Mouse (Mus musculus) stomach, postnatal 0 days (tissue): ENCODE results near the gene Hsd3b7. TPM values are rescaled to one million over a fixed set of nuclear protein-coding genes. Genes with fewer than 3 reads are reported as not detected.
A peak's percentile ranks its signal among the peaks of the same experiment; 100 is the strongest.
"Not testable (repeated sequence)": the region's sequence is repeated elsewhere in the genome, so short reads cannot be mapped to it uniquely, and the experiment has no call there.

ENCODE experiments used
- ATAC-seq: fragments of 200-750 bp; cut with Nextera tagmentation; 2 replicates; pipeline ENCODE4 v1.8.0; 2017; ENCODE audit not compliant: low FRiP score, low TSS enrichment
- DNase-seq: peaks from one replicate; pipeline ENCODE4 v3.0.0-alpha.2; 2016; ENCODE audit warnings: low spot score
- H3K27ac ChIP-seq: fragments of 300-500 bp; sonication (generic); replicated peaks from 2 replicates; pipeline ENCODE4 v1.5.1; 2014; ENCODE audit warnings: mild to moderate bottlenecking, control low read depth
- H3K27me3 ChIP-seq: fragments of 300-500 bp; sonication (generic); 2 replicates; pipeline ENCODE4 v1.6.1; 2014; ENCODE audit warnings: low read length; ENCODE audit not compliant: control insufficient read depth, insufficient read depth
- H3K36me3 ChIP-seq: fragments of 300-500 bp; sonication (generic); 2 replicates; pipeline ENCODE4 v1.6.1; 2014; ENCODE audit warnings: low read length, mixed read lengths; ENCODE audit not compliant: control insufficient read depth, insufficient read depth
- H3K4me1 ChIP-seq: fragments of 300-500 bp; sonication (generic); replicated peaks from 2 replicates; pipeline ENCODE4 v1.6.1; 2014; ENCODE audit warnings: antibody characterized with exemption; ENCODE audit not compliant: control insufficient read depth, insufficient read depth
- H3K4me2 ChIP-seq: fragments of 300-500 bp; sonication (generic); replicated peaks from 2 replicates; pipeline ENCODE4 v1.6.1; 2014; ENCODE audit warnings: low read depth, mild to moderate bottlenecking, control low read depth, moderate library complexity
- H3K4me3 ChIP-seq: fragments of 300-500 bp; sonication (generic); 2 replicates; pipeline ENCODE4 v1.5.1; 2014; ENCODE audit warnings: low read depth, low read length, control low read depth
- H3K9ac ChIP-seq: fragments of 300-500 bp; sonication (generic); 2 replicates; pipeline ENCODE4 v1.6.1; 2014; ENCODE audit warnings: mild to moderate bottlenecking, low read length, control low read depth, mixed read lengths
- H3K9me3 ChIP-seq: fragments of 300-500 bp; sonication (generic); 2 replicates; pipeline ENCODE4 v1.6.1; 2016; ENCODE audit warnings: low read length; ENCODE audit not compliant: control insufficient read depth
- CTCF ChIP-seq: IDR thresholded peaks from 2 replicates; pipeline ENCODE4 v1.5.1; 2016; ENCODE audit warnings: antibody characterized with exemption, low read depth, mild to moderate bottlenecking, moderate library complexity
- EP300 ChIP-seq: optimal IDR thresholded peaks from 2 replicates; pipeline ENCODE3; 2016; ENCODE audit warnings: antibody characterized with exemption
- WGBS: fragments of 180-500 bp; shearing (Covaris S2); extraction: QIAGEN DNeasy Blood & Tissue Kit; methylation state at CpG from one replicate; pipeline ENCODE4 v1.1.7; 2014; 5-methylcytosine and 5-hydroxymethylcytosine counted together
- polyA plus RNA-seq: library from polyadenylated mRNA; unstranded; fragments of >200 nt; fragmentation: Nextera tagmentation; extraction: Ambion mirVana; gene quantifications from 2 replicates; pipeline ENCODE4 v1.2.1, GENCODE M21; 2015

Gene Hsd3b7
- polyA plus RNA-seq, 1 experiment from 2014 or later, result 31.7 TPM

GRCm38 (mm10) chr7:127823236-127824171, 23.1 kb downstream of the Hsd3b7 start:
- ATAC-seq (no peak), DNase-seq (no peak)
- H3K36me3 ChIP-seq, result no peaks in the 10 kb centered on the region
- H3K4me3 ChIP-seq, result peak overlapping the region; percentile 52
- no peaks in the 10 kb centered on the region for H3K9me3 ChIP-seq
- 72% methylated on average over 11 of the region's 11 CpGs for WGBS
- H3K4me2 ChIP-seq, result peak overlapping the region; percentile 63
- no peaks in the 10 kb centered on the region; the same call in 1 of the 2 replicates for H3K4me1 ChIP-seq
- no peak overlapping the region for H3K27ac ChIP-seq
- TF ChIP-seq EP300, result no peak
- peak; percentile 37; the same call in 1 of the 2 replicates for TF ChIP-seq CTCF
- H3K27me3 ChIP-seq, result no peaks in the 10 kb centered on the region
- peak overlapping the region; percentile 70 for H3K9ac ChIP-seq

- H3K36me3 ChIP-seq, result no peaks in the 10 kb centered on the region
- peak; percentile 60; the same call in 1 of the 2 replicates for ATAC-seq
- peak within 1 kb of the TSS; percentile 52 for H3K4me3 ChIP-seq
- DNase-seq, result peak; percentile 58
- WGBS, result 7% methylated on average over 30 of the region's 38 CpGs
- no peaks in the 10 kb centered on the region for H3K27me3 ChIP-seq
- peak within 1 kb of the TSS; percentile 63 for H3K4me2 ChIP-seq
- H3K9me3 ChIP-seq, result no peaks in the 10 kb centered on the region
- H3K9ac ChIP-seq, result peak within 1 kb of the TSS; percentile 70
- no peak for TF ChIP-seq EP300
- no peak for TF ChIP-seq CTCF
- H3K27ac ChIP-seq, result 0 out of 2 replicates have a peak within 1 kb of the TSS, but pooled peaks have one; percentile 24
- H3K4me1 ChIP-seq, result no peaks in the 10 kb centered on the region; the same call in 1 of the 2 replicates
Observed at GRCm38 (mm10) chr7:127824176-127824871, 23.9 kb downstream of the Hsd3b7 start, which contains the start of the genes Stx4a and Stx1b. Gene Stx4a (plus strand): TSS chr7:127824294. Gene Stx1b (minus strand): TSS chr7:127824549.

GRCm38 (mm10) chr7:127835550-127835949, 35.1 kb downstream of the Hsd3b7 start:
- 72% methylated on average over 2 of the region's 2 CpGs for WGBS
- TF ChIP-seq CTCF, result no peak
- TF ChIP-seq EP300, result no peak
- Histone ChIP-seq H3K9me3 (no peaks in the 10 kb centered on the region), H3K36me3 (no peaks in the 10 kb centered on the region), H3K4me1 (no peaks in the 10 kb centered on the region), H3K27me3 (no peaks in the 10 kb centered on the region), H3K4me2 (no peak overlapping the region), H3K27ac (no peak overlapping the region), H3K9ac (no peak overlapping the region), H3K4me3 (no peak overlapping the region)
- DNase-seq (no peak), ATAC-seq (no peak)

- Histone ChIP-seq H3K27me3 (no peaks in the 10 kb centered on the region), H3K36me3 (no peaks in the 10 kb centered on the region), H3K27ac (no peak overlapping the region), H3K4me3 (no peak overlapping the region), H3K9ac (no peak overlapping the region), H3K9me3 (no peaks in the 10 kb centered on the region), H3K4me1 (0 out of 2 replicates have a peak, but pooled peaks cover 3% of the 10 kb centered on the region), H3K4me2 (no peak overlapping the region)
- ATAC-seq (no peak), DNase-seq (no peak)
- TF ChIP-seq EP300 (no peak), CTCF (no peak)
- 81% methylated on average over 5 of the region's 5 CpGs for WGBS
Observed at GRCm38 (mm10) chr7:127837473-127837872, 37.1 kb downstream of the Hsd3b7 start.

- H3K27ac ChIP-seq, H3K36me3 ChIP-seq, DNase-seq, H3K27me3 ChIP-seq, H3K9me3 ChIP-seq, H3K9ac ChIP-seq, H3K4me1 ChIP-seq, ATAC-seq, H3K4me2 ChIP-seq, H3K4me3 ChIP-seq: not testable (repeated sequence)
- 73% methylated on average over 4 of the region's 4 CpGs for WGBS
- TF ChIP-seq CTCF, result peak; percentile 8; the same call in 1 of the 2 replicates
Observed at GRCm38 (mm10) chr7:127837878-127838277, 37.5 kb downstream of the Hsd3b7 start.
